Mouse (Mus musculus) erythroblast, adult 5-6 weeks (primary cell): ENCODE results near the gene Pdlim4. TPM values are rescaled to one million over a fixed set of nuclear protein-coding genes. Genes with fewer than 3 reads are reported as not detected.

ENCODE experiments used
- ATAC-seq: replicated peaks from 2 replicates; pipeline ENCODE4 v1.8.0; 2016; ENCODE audit warnings: moderate number of reproducible peaks, mild to moderate bottlenecking, moderate TSS enrichment, inconsistent platforms; ENCODE audit not compliant: poor library complexity, low FRiP score, severe bottlenecking
- total RNA-seq, 2 experiments: library from RNA; stranded (forward) in 1 of 2; stranded (reverse) in 1 of 2; fragments of 150-400 nt in 1 of 2; fragments of 200-764, 138-1000 nt in 1 of 2; gene quantifications; 2 replicates each; pipeline versions ENCODE4 v1.2.3 to v1.2.4; 2015 to 2017; ENCODE audit warnings: low replicate concordance in 2 of 2

Gene Pdlim4
- total RNA-seq, 2 experiments from 2014 or later = 15.6 TPM; not detected in 1

- peak; percentile 0; the same call in 1 of the 2 replicates for ATAC-seq
Measured at GRCm38 (mm10) chr11:54027131-54028043, 41.4 kb downstream of the Pdlim4 start.

GRCm38 (mm10) chr11:54026491-54027041 lies 42.2 kb downstream of the Pdlim4 start:
- ATAC-seq = peak; percentile 68

GRCm38 (mm10) chr11:54021396-54022093 lies 47.3 kb downstream of the Pdlim4 start:
- no peak for ATAC-seq

- 0 out of 2 replicates have a peak, but pooled peaks have one; percentile 27 for ATAC-seq
Measured at GRCm38 (mm10) chr11:54018893-54019732, 49.7 kb downstream of the Pdlim4 start.

- ATAC-seq = no peak
Measured at GRCm38 (mm10) chr11:54017596-54017995, 51.2 kb downstream of the Pdlim4 start.

- ATAC-seq = no peak
Measured at GRCm38 (mm10) chr11:54016051-54016450, 52.8 kb downstream of the Pdlim4 start.

- no peak for ATAC-seq
Measured at GRCm38 (mm10) chr11:54012961-54013360, 55.9 kb downstream of the Pdlim4 start.

GRCm38 (mm10) chr11:54011255-54011654 lies 57.6 kb downstream of the Pdlim4 start:
- ATAC-seq = no peak

GRCm38 (mm10) chr11:54008416-54008920 lies 60.3 kb downstream of the Pdlim4 start:
- no peak for ATAC-seq

- ATAC-seq = no peak
Measured at GRCm38 (mm10) chr11:54007717-54008116, 61.1 kb downstream of the Pdlim4 start.

- ATAC-seq = no peak
Measured at GRCm38 (mm10) chr11:54006901-54007300, 61.9 kb downstream of the Pdlim4 start.

GRCm38 (mm10) chr11:54006362-54006761 lies 62.5 kb downstream of the Pdlim4 start:
- peak; percentile 53 for ATAC-seq

Other genes starting within 250 kb of the Pdlim4 start
- gene Gm12216, start 209.8 kb downstream of the Pdlim4 start, total RNA-seq (2015; ENCODE audit: low replicate concordance) = not detected in 2 replicates
- gene Gm12216, start 209.8 kb downstream of the Pdlim4 start, total RNA-seq (2017; ENCODE audit: low replicate concordance) = 0.17 TPM in 1 of 2 replicates, not detected in the other
- gene Slc22a5, start 177.4 kb downstream of the Pdlim4 start, total RNA-seq (2015; ENCODE audit: low replicate concordance) = 2.1 and 2.7 TPM in 2 replicates
- 2.0 and 2.4 TPM in 2 replicates for gene Slc22a5, start 177.4 kb downstream of the Pdlim4 start, total RNA-seq (2017; ENCODE audit: low replicate concordance)
- 12.1 and 23.4 TPM in 2 replicates for gene Slc22a21, start 88.7 kb downstream of the Pdlim4 start, total RNA-seq (2015; ENCODE audit: low replicate concordance)
- gene Slc22a21, start 88.7 kb downstream of the Pdlim4 start, total RNA-seq (2017; ENCODE audit: low replicate concordance) = 8.9 and 16.9 TPM in 2 replicates
- 154 and 157 TPM in 2 replicates for gene Slc22a4, start 40.9 kb downstream of the Pdlim4 start, total RNA-seq (2015; ENCODE audit: low replicate concordance)
- gene Slc22a4, start 40.9 kb downstream of the Pdlim4 start, total RNA-seq (2017; ENCODE audit: low replicate concordance) = 202 and 262 TPM in 2 replicates
- gene P4ha2, start 31.1 kb upstream of the Pdlim4 start, total RNA-seq (2015; ENCODE audit: low replicate concordance) = 0.84 TPM in 1 of 2 replicates, not detected in the other
- gene P4ha2, start 31.1 kb upstream of the Pdlim4 start, total RNA-seq (2017; ENCODE audit: low replicate concordance) = 0.84 TPM in 1 of 2 replicates, not detected in the other
- gene Csf2, start 180.7 kb upstream of the Pdlim4 start, total RNA-seq (2015; ENCODE audit: low replicate concordance) = not detected in 2 replicates
- not detected in 2 replicates for gene Csf2, start 180.7 kb upstream of the Pdlim4 start, total RNA-seq (2017; ENCODE audit: low replicate concordance)
- not detected in 2 replicates for gene Il3, start 198.3 kb upstream of the Pdlim4 start, total RNA-seq (2015; ENCODE audit: low replicate concordance)
- gene Il3, start 198.3 kb upstream of the Pdlim4 start, total RNA-seq (2017; ENCODE audit: low replicate concordance) = not detected in 2 replicates
- gene Acsl6, start 234.8 kb upstream of the Pdlim4 start, total RNA-seq (2015; ENCODE audit: low replicate concordance) = 1.3 TPM in 1 of 2 replicates, not detected in the other
- 0.84 and 3.2 TPM in 2 replicates for gene Acsl6, start 234.8 kb upstream of the Pdlim4 start, total RNA-seq (2017; ENCODE audit: low replicate concordance)